Comparison of ENCODE assay signal across 22 mouse cellular contexts in the genomic region with DNA sequence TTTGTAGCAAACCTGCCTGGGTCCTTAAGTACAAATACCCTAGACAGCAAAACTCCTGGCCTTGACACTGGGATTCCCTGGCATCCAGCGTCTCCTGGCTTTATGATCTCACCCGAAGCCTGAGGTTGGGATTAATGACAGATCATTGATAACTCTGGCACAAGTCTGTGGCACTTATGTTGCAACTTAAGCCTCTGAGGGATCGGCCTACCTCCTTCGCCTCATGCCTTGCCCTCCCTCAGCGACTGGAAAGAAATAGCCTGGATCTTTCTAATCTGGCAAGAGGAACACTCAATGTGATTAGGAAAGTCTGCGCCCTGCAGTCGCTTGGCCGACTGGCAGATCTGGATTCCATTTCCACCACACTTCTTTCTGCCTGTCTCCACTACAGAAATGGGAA. TPM values are rescaled to one million over a fixed set of nuclear protein-coding genes. Genes with fewer than 3 reads are reported as not detected.
"Had no signal": no experiment of that assay in that cellular context is flagged by ENCODE, and none has a peak within 500 bp of the region (broad histone marks: within the 10 kb centered on the region; RNA-seq: fewer than 3 reads in every experiment).

No protein-coding gene starts in this region.

- DNase-seq: lung, adult 18-20 months; lung, embryonic 14.5 days; lung, postnatal 10 days; lung, postnatal 4 days; right cerebral cortex, postnatal 14 days; thymus, adult 18-20 months; thymus, postnatal 14 days; thymus, postnatal 36 days had no signal

- H3K9me3 ChIP-seq: megakaryocyte, embryonic 14.5 days; midbrain, embryonic 13.5 days; midbrain, embryonic 15.5 days; neural tube, embryonic 12.5 days; stomach, embryonic 15.5 days had no signal

- H3K27ac ChIP-seq: midbrain, embryonic 13.5 days; midbrain, embryonic 15.5 days; neural tube, embryonic 12.5 days; stomach, embryonic 15.5 days had no signal

- H3K36me3 ChIP-seq: midbrain, embryonic 13.5 days; midbrain, embryonic 15.5 days; neural tube, embryonic 12.5 days; stomach, embryonic 15.5 days had no signal

- ATAC-seq: midbrain, embryonic 13.5 days; midbrain, embryonic 15.5 days had no signal

- H3K4me3 ChIP-seq: megakaryocyte, embryonic 14.5 days; midbrain, embryonic 13.5 days; midbrain, embryonic 15.5 days; neural tube, embryonic 12.5 days; stomach, embryonic 15.5 days had no signal

- H3K4me2 ChIP-seq: lung, embryonic 14.5 days; midbrain, embryonic 11.5 days; midbrain, embryonic 13.5 days; midbrain, embryonic 15.5 days; neural tube, embryonic 12.5 days; stomach, embryonic 15.5 days had no signal

- H3K4me1 ChIP-seq: megakaryocyte, embryonic 14.5 days; midbrain, embryonic 13.5 days; midbrain, embryonic 15.5 days; neural tube, embryonic 12.5 days; stomach, embryonic 15.5 days had no signal

- H3K27me3 ChIP-seq: midbrain, embryonic 13.5 days; midbrain, embryonic 15.5 days; neural tube, embryonic 12.5 days; stomach, embryonic 15.5 days had no signal

- H3K9ac ChIP-seq: lung, embryonic 14.5 days; midbrain, embryonic 13.5 days; midbrain, embryonic 15.5 days; neural tube, embryonic 12.5 days; stomach, embryonic 15.5 days had no signal

RNA-seq across cellular contexts. Expression of a gene that starts 5.8 kb away (rescaled TPM):
- total RNA-seq: midbrain, postnatal 0 days; monocyte, adult 5-6 weeks had no signal
- polyA plus RNA-seq: liver, embryonic 16.5 days; lung, embryonic 14.5 days; midbrain, embryonic 11.5 days; midbrain, embryonic 13.5 days; midbrain, postnatal 0 days; neural tube, embryonic 14.5 days; spleen, adult 2 months had no signal

RNA-seq across cellular contexts. Expression of a gene that starts 12.8 kb away (rescaled TPM):
- total RNA-seq: monocyte, adult 5-6 weeks had no signal
- polyA plus RNA-seq: lung, embryonic 14.5 days; neural tube, embryonic 14.5 days; spleen, adult 2 months had no signal

RNA-seq across cellular contexts. Expression of a gene that starts 19.8 kb away (rescaled TPM):
- total RNA-seq: midbrain, postnatal 0 days; monocyte, adult 5-6 weeks had no signal
- polyA plus RNA-seq: liver, embryonic 16.5 days; lung, embryonic 14.5 days; lung, embryonic 16.5 days; midbrain, embryonic 11.5 days; midbrain, embryonic 13.5 days; midbrain, embryonic 15.5 days; midbrain, postnatal 0 days; neural tube, embryonic 12.5 days; neural tube, embryonic 14.5 days; spleen, adult 2 months had no signal

RNA-seq across cellular contexts. Expression of a gene that starts 43.0 kb away (rescaled TPM):
- total RNA-seq: monocyte, adult 5-6 weeks; neutrophil, adult 5-6 weeks had no signal
- polyA plus RNA-seq: liver, embryonic 16.5 days; lung, embryonic 14.5 days; lung, embryonic 16.5 days; midbrain, embryonic 11.5 days; midbrain, embryonic 13.5 days; neural tube, embryonic 12.5 days; spleen, adult 2 months; stomach, embryonic 15.5 days had no signal

RNA-seq across cellular contexts. Expression of a gene that starts 52.7 kb away (rescaled TPM):
- total RNA-seq: midbrain, postnatal 0 days; monocyte, adult 5-6 weeks; neutrophil, adult 5-6 weeks had no signal
- polyA plus RNA-seq: liver, embryonic 16.5 days; lung, embryonic 14.5 days; lung, embryonic 16.5 days; midbrain, embryonic 11.5 days; midbrain, embryonic 13.5 days; midbrain, embryonic 15.5 days; midbrain, postnatal 0 days; neural tube, embryonic 12.5 days; neural tube, embryonic 14.5 days; spleen, adult 2 months; thymus, postnatal 0 days had no signal
